Mouse (Mus musculus): ENCODE measurements around the gene Tymp. TPM values are rescaled to one million over a fixed set of nuclear protein-coding genes. Genes with fewer than 3 reads are reported as not detected.

Tymp gene
- polyA plus RNA-seq, 1 experiment from 2014 or later: 3.0 TPM

DNA sequence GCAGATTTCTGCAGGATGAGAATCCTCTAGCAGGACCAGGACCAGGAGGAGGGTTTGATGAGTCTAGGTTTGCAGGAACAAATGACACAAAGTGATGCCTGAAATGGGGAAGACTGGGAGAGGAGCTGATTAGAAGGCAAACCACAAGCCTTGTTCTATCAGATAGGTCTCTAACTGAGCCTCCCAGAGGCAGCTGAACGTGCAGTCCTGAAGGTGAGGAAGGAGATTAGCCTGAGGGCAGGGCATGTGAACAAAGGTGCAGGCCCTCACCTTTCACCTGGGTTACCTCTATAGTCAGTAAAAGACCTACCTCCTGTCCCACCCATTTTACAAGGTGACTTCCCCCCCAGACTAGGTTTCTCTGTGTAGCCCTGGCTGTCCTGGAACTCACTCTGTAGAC, 22.9 kb upstream of the Tymp start:
- Histone ChIP-seq H3K27ac (ENCODE audit: low read length) (no peak overlapping the region), H3K4me1 (ENCODE audit: control insufficient read depth, insufficient read depth, low read length) (no peaks in the 10 kb centered on the region), H3K9ac (ENCODE audit: low read depth, low read length) (no peak overlapping the region), H3K9me3 (replicated peaks; ENCODE audit: control insufficient read depth, low read length, poor library complexity, severe bottlenecking) (no peaks in the 10 kb centered on the region), H3K4me2 (ENCODE audit: low read length) (no peak overlapping the region), H3K27me3 (ENCODE audit: control insufficient read depth, insufficient read depth, low read depth, low read length) (no peaks in the 10 kb centered on the region), H3K4me3 (ENCODE audit: low read depth, low read length) (no peak overlapping the region), H3K36me3 (ENCODE audit: control insufficient read depth, insufficient read depth, low read length) (no peaks in the 10 kb centered on the region)
- whole genome bisulfite sequencing: 60% methylated on average over 1 of the region's 1 CpGs
- ATAC-seq: no peak

- H3K4me3 ChIP-seq (ENCODE audit: low read depth, low read length): no peak overlapping the region
- H3K9ac ChIP-seq (ENCODE audit: low read depth, low read length): no peak overlapping the region
- no peak overlapping the region for H3K4me2 ChIP-seq (ENCODE audit: low read length)
- no peaks in the 10 kb centered on the region for H3K4me1 ChIP-seq (ENCODE audit: control insufficient read depth, insufficient read depth, low read length)
- H3K9me3 ChIP-seq (replicated peaks; ENCODE audit: control insufficient read depth, low read length, poor library complexity, severe bottlenecking): no peaks in the 10 kb centered on the region
- WGBS: 81% methylated on average over 2 of the region's 2 CpGs
- H3K27me3 ChIP-seq (ENCODE audit: control insufficient read depth, insufficient read depth, low read depth, low read length): no peaks in the 10 kb centered on the region
- H3K36me3 ChIP-seq (ENCODE audit: control insufficient read depth, insufficient read depth, low read length): no peaks in the 10 kb centered on the region
- no peak overlapping the region for H3K27ac ChIP-seq (ENCODE audit: low read length)
- no peak for ATAC-seq
These were observed 21.3 kb upstream of the Tymp start for GRCm38 (mm10) chr15:89398146-89398545.

GRCm38 (mm10) chr15:89396883-89397282, 20.0 kb upstream of the Tymp start:
- no peak overlapping the region for H3K27ac ChIP-seq (ENCODE audit: low read length)
- H3K9ac ChIP-seq (ENCODE audit: low read depth, low read length): no peak overlapping the region
- H3K27me3 ChIP-seq (ENCODE audit: control insufficient read depth, insufficient read depth, low read depth, low read length): no peaks in the 10 kb centered on the region
- ATAC-seq: no peak
- H3K4me1 ChIP-seq (ENCODE audit: control insufficient read depth, insufficient read depth, low read length): no peaks in the 10 kb centered on the region
- H3K36me3 ChIP-seq (ENCODE audit: control insufficient read depth, insufficient read depth, low read length): no peaks in the 10 kb centered on the region
- no peak overlapping the region for H3K4me2 ChIP-seq (ENCODE audit: low read length)
- no peaks in the 10 kb centered on the region for H3K9me3 ChIP-seq (replicated peaks; ENCODE audit: control insufficient read depth, low read length, poor library complexity, severe bottlenecking)
- WGBS: 91% methylated on average over 4 of the region's 4 CpGs
- no peak overlapping the region for H3K4me3 ChIP-seq (ENCODE audit: low read depth, low read length)

DNA sequence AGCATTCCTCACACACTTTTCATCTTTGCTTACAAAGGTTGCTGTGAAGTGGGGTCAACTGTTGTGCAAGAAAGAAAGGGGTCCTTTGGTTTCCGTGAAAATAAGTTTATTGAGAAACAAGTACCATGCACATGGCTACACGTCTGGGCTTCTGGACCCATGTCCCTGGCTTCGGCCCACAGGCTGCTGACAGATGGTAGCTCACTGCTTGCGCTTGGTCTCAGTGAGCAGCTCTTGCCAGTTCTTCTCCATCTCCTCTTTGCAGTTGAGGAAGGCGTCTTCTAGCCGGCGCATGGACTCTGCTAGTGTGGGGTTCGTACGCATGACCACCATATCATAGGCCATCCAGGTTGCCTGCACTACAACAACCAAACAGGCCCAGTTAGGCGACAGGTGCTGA, 13.2 kb upstream of the Tymp start:
- ATAC-seq: no peak
- 94% methylated on average over 10 of the region's 10 CpGs for WGBS
- no peak overlapping the region for H3K27ac ChIP-seq (ENCODE audit: low read length)

DNA sequence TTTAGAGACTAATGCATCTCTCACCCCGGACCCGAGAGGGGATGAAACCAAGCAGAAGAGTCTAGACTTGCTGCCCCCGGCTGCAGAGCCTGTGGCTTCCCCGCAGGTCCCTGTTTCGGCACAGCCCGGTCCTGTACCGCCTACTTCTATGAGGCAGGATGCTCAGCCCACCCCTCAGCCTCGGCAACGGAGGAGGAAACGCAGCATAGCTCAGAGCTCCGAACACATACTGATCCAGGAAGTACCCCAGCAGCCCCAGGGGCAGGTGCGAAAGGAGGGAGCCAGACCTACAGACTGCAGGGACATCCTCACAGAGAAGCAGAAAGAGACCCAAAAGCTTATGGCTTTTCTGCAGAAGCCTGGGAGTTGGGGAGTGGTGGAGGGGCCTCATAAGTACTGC, 10.3 kb upstream of the Tymp start:
- WGBS: 50% methylated on average over 12 of the region's 12 CpGs
- Histone ChIP-seq H3K4me3 (ENCODE audit: low read depth, low read length) (no peak overlapping the region), H3K27ac (ENCODE audit: low read length) (no peak overlapping the region), H3K9me3 (replicated peaks; ENCODE audit: control insufficient read depth, low read length, poor library complexity, severe bottlenecking) (no peaks in the 10 kb centered on the region), H3K27me3 (ENCODE audit: control insufficient read depth, insufficient read depth, low read depth, low read length) (no peaks in the 10 kb centered on the region; the same call in 1 of the 2 replicates), H3K4me1 (ENCODE audit: control insufficient read depth, insufficient read depth, low read length) (no peaks in the 10 kb centered on the region), H3K4me2 (ENCODE audit: low read length) (no peak overlapping the region), H3K36me3 (ENCODE audit: control insufficient read depth, insufficient read depth, low read length) (no peaks in the 10 kb centered on the region), H3K9ac (ENCODE audit: low read depth, low read length) (no peak overlapping the region)
- ATAC-seq: no peak

More for the DNA sequence above, 13.2 kb upstream of the Tymp start:
- Histone ChIP-seq H3K27me3 (ENCODE audit: control insufficient read depth, insufficient read depth, low read depth, low read length) (no peaks in the 10 kb centered on the region), H3K4me3 (ENCODE audit: low read depth, low read length) (no peak overlapping the region), H3K36me3 (ENCODE audit: control insufficient read depth, insufficient read depth, low read length) (no peaks in the 10 kb centered on the region), H3K4me2 (ENCODE audit: low read length) (no peak overlapping the region), H3K9ac (ENCODE audit: low read depth, low read length) (no peak overlapping the region), H3K9me3 (replicated peaks; ENCODE audit: control insufficient read depth, low read length, poor library complexity, severe bottlenecking) (no peaks in the 10 kb centered on the region), H3K4me1 (ENCODE audit: control insufficient read depth, insufficient read depth, low read length) (no peaks in the 10 kb centered on the region)

DNA sequence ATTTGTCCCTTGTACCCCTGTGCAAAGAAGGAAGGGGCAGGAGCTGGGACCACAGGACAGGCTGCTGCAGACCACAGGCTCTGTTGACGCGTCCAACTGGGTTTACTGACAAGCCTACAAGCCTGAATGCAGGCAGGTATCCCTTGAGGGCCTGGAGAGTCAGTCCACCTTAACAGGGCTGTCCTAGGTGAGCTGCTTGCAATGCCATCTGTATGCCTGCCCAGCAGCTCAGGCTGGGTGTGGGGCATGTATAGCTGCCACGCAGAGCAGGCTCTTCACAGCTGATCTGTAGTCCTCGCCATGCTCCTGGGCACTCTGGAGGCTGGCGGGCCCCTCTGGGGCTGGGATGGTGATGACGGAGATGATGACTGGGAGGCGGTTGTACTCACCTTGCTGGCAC, 7.8 kb upstream of the Tymp start, which contains the start of gene Klhdc7b:
Gene Klhdc7b, plus strand, starts transcription at position 301 of the 400 bp plus-strand sequence.
- Histone ChIP-seq H3K27ac (ENCODE audit: low read length) (no peak within 1 kb of the TSS), H3K27me3 (ENCODE audit: control insufficient read depth, insufficient read depth, low read depth, low read length) (peaks cover under 1% of the 10 kb centered on the region), H3K9ac (ENCODE audit: low read depth, low read length) (no peak within 1 kb of the TSS), H3K4me1 (ENCODE audit: control insufficient read depth, insufficient read depth, low read length) (no peaks in the 10 kb centered on the region), H3K4me2 (ENCODE audit: low read length) (no peak within 1 kb of the TSS), H3K36me3 (ENCODE audit: control insufficient read depth, insufficient read depth, low read length) (no peaks in the 10 kb centered on the region), H3K4me3 (ENCODE audit: low read depth, low read length) (no peak within 1 kb of the TSS), H3K9me3 (replicated peaks; ENCODE audit: control insufficient read depth, low read length, poor library complexity, severe bottlenecking) (no peaks in the 10 kb centered on the region)
- ATAC-seq: no peak
- 91% methylated on average over 7 of the region's 7 CpGs for WGBS

- Histone ChIP-seq H3K9ac (ENCODE audit: low read depth, low read length) (no peak overlapping the region), H3K9me3 (replicated peaks; ENCODE audit: control insufficient read depth, low read length, poor library complexity, severe bottlenecking) (no peaks in the 10 kb centered on the region), H3K4me3 (ENCODE audit: low read depth, low read length) (peak overlapping the region; percentile 40; the same call in 1 of the 2 replicates), H3K27ac (ENCODE audit: low read length) (no peak overlapping the region), H3K36me3 (ENCODE audit: control insufficient read depth, insufficient read depth, low read length) (no peaks in the 10 kb centered on the region), H3K4me2 (ENCODE audit: low read length) (peak overlapping the region; percentile 72), H3K4me1 (ENCODE audit: control insufficient read depth, insufficient read depth, low read length) (peaks cover 13% of the 10 kb centered on the region; the same call in 1 of the 2 replicates), H3K27me3 (ENCODE audit: control insufficient read depth, insufficient read depth, low read depth, low read length) (peaks cover 35% of the 10 kb centered on the region)
- WGBS: 13% methylated on average over 10 of the region's 10 CpGs
- ATAC-seq: no peak
These were observed 2.6 kb upstream of the Tymp start for GRCm38 (mm10) chr15:89379429-89379828.

DNA sequence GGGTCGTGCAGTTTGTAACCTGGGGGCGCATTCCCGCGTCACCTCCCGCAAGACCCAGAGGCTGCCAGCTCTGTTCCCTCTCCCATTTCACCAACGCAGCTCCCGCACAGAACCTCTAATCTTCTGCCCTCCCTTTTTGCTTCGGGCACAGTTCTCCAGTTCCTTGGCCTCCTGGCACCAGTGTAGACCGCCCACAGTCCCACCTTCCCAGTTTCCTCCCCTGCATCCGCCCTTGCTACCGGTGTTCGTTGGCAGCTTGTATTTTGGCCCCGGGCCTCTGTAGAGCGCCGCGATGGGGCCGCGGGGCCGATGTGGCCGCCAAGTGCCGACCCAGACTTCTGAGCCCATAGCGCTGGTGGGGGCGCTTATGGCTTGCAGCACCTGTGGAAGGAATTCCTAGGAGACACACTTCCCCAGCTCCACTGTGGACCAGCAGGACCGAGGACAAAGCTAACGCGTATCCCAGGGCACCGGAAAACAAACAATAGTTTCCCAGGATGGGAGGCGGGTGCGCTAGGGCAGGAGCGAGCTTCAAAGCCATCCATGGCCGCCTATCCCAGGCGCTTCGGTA, 2.1 kb upstream of the Tymp start, which contains the start of gene Odf3b:
Gene Odf3b, minus strand, starts transcription at position 452 of the 571 bp plus-strand sequence.
- under 1% methylated on average over 31 of the region's 33 CpGs for WGBS
- peak; percentile 25; the same call in 1 of the 2 replicates for ATAC-seq
- H3K9ac ChIP-seq (ENCODE audit: low read depth, low read length): peak within 1 kb of the TSS; percentile 49

GRCm38 (mm10) chr15:89377938-89378828, 1.3 kb upstream of the Tymp start:
- Histone ChIP-seq H3K4me3 (ENCODE audit: low read depth, low read length) (peak overlapping the region; percentile 40), H3K36me3 (ENCODE audit: control insufficient read depth, insufficient read depth, low read length) (no peaks in the 10 kb centered on the region), H3K9me3 (replicated peaks; ENCODE audit: control insufficient read depth, low read length, poor library complexity, severe bottlenecking) (no peaks in the 10 kb centered on the region), H3K27ac (ENCODE audit: low read length) (no peak overlapping the region), H3K4me2 (ENCODE audit: low read length) (peak overlapping the region; percentile 72), H3K9ac (ENCODE audit: low read depth, low read length) (peak overlapping the region; percentile 49), H3K4me1 (ENCODE audit: control insufficient read depth, insufficient read depth, low read length) (peaks cover 17% of the 10 kb centered on the region; the same call in 1 of the 2 replicates), H3K27me3 (ENCODE audit: control insufficient read depth, insufficient read depth, low read depth, low read length) (peaks cover 35% of the 10 kb centered on the region)
- ATAC-seq: no peak
- WGBS: 13% methylated on average over 41 of the region's 46 CpGs

More for the DNA sequence above, 2.1 kb upstream of the Tymp start, which contains the start of gene Odf3b:
- Histone ChIP-seq H3K4me1 (ENCODE audit: control insufficient read depth, insufficient read depth, low read length) (peaks cover 17% of the 10 kb centered on the region; the same call in 1 of the 2 replicates), H3K27me3 (ENCODE audit: control insufficient read depth, insufficient read depth, low read depth, low read length) (peaks cover 35% of the 10 kb centered on the region), H3K27ac (ENCODE audit: low read length) (no peak within 1 kb of the TSS), H3K4me2 (ENCODE audit: low read length) (peak within 1 kb of the TSS; percentile 72), H3K9me3 (replicated peaks; ENCODE audit: control insufficient read depth, low read length, poor library complexity, severe bottlenecking) (no peaks in the 10 kb centered on the region), H3K4me3 (ENCODE audit: low read depth, low read length) (peak within 1 kb of the TSS; percentile 40), H3K36me3 (ENCODE audit: control insufficient read depth, insufficient read depth, low read length) (no peaks in the 10 kb centered on the region)
